Mouse (Mus musculus) right cerebral cortex, adult 18-20 months (tissue): ENCODE data around the gene Zbtb3.
"Not testable (repeated sequence)": the region's sequence is repeated elsewhere in the genome, so short reads cannot be mapped to it uniquely, and the experiment has no call there.

Experiments
- DNase-seq: peaks from one replicate; pipeline ENCODE4 v3.0.0; 2022; ENCODE audit warnings: mixed read lengths

Zbtb3 gene

GRCm38 (mm10) chr19:8803879-8804660, 1.7 kb downstream of the Zbtb3 start:
- no peak for DNase-seq

GRCm38 (mm10) chr19:8806810-8807209, 4.5 kb downstream of the Zbtb3 start:
- DNase-seq = no peak

GRCm38 (mm10) chr19:8815812-8816211, 13.5 kb downstream of the Zbtb3 start:
- no peak for DNase-seq

- no peak for DNase-seq
These were observed 14.6 kb downstream of the Zbtb3 start for GRCm38 (mm10) chr19:8817001-8817400.

- no peak for DNase-seq
These were observed 16.0 kb downstream of the Zbtb3 start for GRCm38 (mm10) chr19:8818301-8818798.

GRCm38 (mm10) chr19:8818801-8819595, 16.6 kb downstream of the Zbtb3 start, which contains the start of gene Ttc9c:
Ttc9c (minus strand) TSS chr19:8819333.
- peak; percentile 99 for DNase-seq

- peak; percentile 99 for DNase-seq
These were observed 17.5 kb downstream of the Zbtb3 start, which contains the start of gene Hnrnpul2 for GRCm38 (mm10) chr19:8819596-8820423. Hnrnpul2 (plus strand) TSS chr19:8820010.

- no peak for DNase-seq
These were observed 18.1 kb downstream of the Zbtb3 start for GRCm38 (mm10) chr19:8820424-8820956.

- DNase-seq = no peak
These were observed 18.8 kb downstream of the Zbtb3 start for GRCm38 (mm10) chr19:8821146-8821545.

GRCm38 (mm10) chr19:8822696-8823095, 20.3 kb downstream of the Zbtb3 start:
- no peak for DNase-seq

GRCm38 (mm10) chr19:8829660-8830059, 27.3 kb downstream of the Zbtb3 start, which contains the start of gene AC129217.1:
AC129217.1 (plus strand) TSS chr19:8829773.
- no peak for DNase-seq

GRCm38 (mm10) chr19:8830664-8831063, 28.3 kb downstream of the Zbtb3 start:
- no peak for DNase-seq

- no peak for DNase-seq
These were observed 28.9 kb downstream of the Zbtb3 start for GRCm38 (mm10) chr19:8831262-8831661.

GRCm38 (mm10) chr19:8832971-8833370, 30.6 kb downstream of the Zbtb3 start:
- DNase-seq = no peak

GRCm38 (mm10) chr19:8836327-8836726, 34.0 kb downstream of the Zbtb3 start:
- DNase-seq = not testable (repeated sequence)

GRCm38 (mm10) chr19:8837251-8837791, 35.0 kb downstream of the Zbtb3 start, which contains the start of gene Bscl2:
Bscl2 (plus strand) TSS chr19:8837467.
- DNase-seq = peak; percentile 89

GRCm38 (mm10) chr19:8838041-8838730, 35.8 kb downstream of the Zbtb3 start:
- no peak for DNase-seq

GRCm38 (mm10) chr19:8839103-8839907, 37.0 kb downstream of the Zbtb3 start, which contains the start of gene Gng3:
Gng3 (minus strand) TSS chr19:8839194.
- DNase-seq = peak; percentile 91

GRCm38 (mm10) chr19:8839908-8840791, 37.8 kb downstream of the Zbtb3 start:
- peak; percentile 77 for DNase-seq
